Mouse (Mus musculus): ENCODE data around the gene Mrgprb8. TPM values are rescaled to one million over a fixed set of nuclear protein-coding genes. Genes with fewer than 3 reads are reported as not detected.
"Not testable (repeated sequence)": the region's sequence is repeated elsewhere in the genome, so short reads cannot be mapped to it uniquely, and the experiment has no call there.

Mrgprb8 gene
- not detected in 2 replicates for polyA plus RNA-seq (2015; fragmentation: Nextera tagmentation; extraction: Ambion mirVana)

GRCm38 (mm10) chr7:48388226-48388625, at the start of gene Mrgprb8:
Gene Mrgprb8, plus strand, starts transcription at chr7:48388526.
- DNase-seq (no peak), ATAC-seq (ENCODE audit: low read depth) (no peak)
- Histone ChIP-seq H3K27me3 (no peaks in the 10 kb centered on the region), H3K27ac (no peak within 1 kb of the TSS), H3K9me3 (replicated peaks) (peaks cover 11% of the 10 kb centered on the region), H3K4me3 (replicated peaks) (no peak within 1 kb of the TSS), H3K4me2 (no peak within 1 kb of the TSS), H3K9ac (no peak within 1 kb of the TSS), H3K4me1 (replicated peaks) (no peaks in the 10 kb centered on the region), H3K36me3 (no peaks in the 10 kb centered on the region)
- WGBS (ENCODE audit: insufficient replicate concordance): 36% methylated on average over 2 of the region's 2 CpGs

- not testable (repeated sequence) for H3K9me3 ChIP-seq (replicated peaks); H3K27me3 ChIP-seq; H3K9ac ChIP-seq; H3K4me1 ChIP-seq (replicated peaks); H3K4me2 ChIP-seq; H3K36me3 ChIP-seq; H3K4me3 ChIP-seq (replicated peaks); DNase-seq; H3K27ac ChIP-seq; ATAC-seq (ENCODE audit: low read depth)
- WGBS (ENCODE audit: insufficient replicate concordance): 67% methylated on average over 3 of the region's 3 CpGs
Measured at GRCm38 (mm10) chr7:48435936-48436335, 47.6 kb downstream of the Mrgprb8 start.

GRCm38 (mm10) chr7:48436581-48436980, 48.3 kb downstream of the Mrgprb8 start:
- Histone ChIP-seq H3K9ac (no peak overlapping the region), H3K36me3 (no peaks in the 10 kb centered on the region), H3K4me1 (replicated peaks) (no peaks in the 10 kb centered on the region), H3K9me3 (replicated peaks) (0 out of 2 replicates have a peak, but pooled peaks cover 4% of the 10 kb centered on the region), H3K27ac (no peak overlapping the region), H3K4me2 (no peak overlapping the region), H3K4me3 (replicated peaks) (no peak overlapping the region), H3K27me3 (no peaks in the 10 kb centered on the region)
- WGBS (ENCODE audit: insufficient replicate concordance): 28% methylated on average over 3 of the region's 3 CpGs
- ATAC-seq (ENCODE audit: low read depth) (no peak), DNase-seq (no peak)

Other genes starting within 250 kb of the Mrgprb8 start
- gene Mrgprb5, start 219.5 kb upstream of the Mrgprb8 start, polyA plus RNA-seq (2015; fragmentation: Nextera tagmentation; extraction: Ambion mirVana): not detected in 2 replicates
- gene Mrgprb4, start 189.2 kb upstream of the Mrgprb8 start, polyA plus RNA-seq (2015; fragmentation: Nextera tagmentation; extraction: Ambion mirVana): not detected in 2 replicates
- gene Mrgprb1, start 67.8 kb downstream of the Mrgprb8 start, polyA plus RNA-seq (2015; fragmentation: Nextera tagmentation; extraction: Ambion mirVana): not detected in 2 replicates
- not detected in 2 replicates for gene Mrgprx2, start 110.8 kb downstream of the Mrgprb8 start, polyA plus RNA-seq (2015; fragmentation: Nextera tagmentation; extraction: Ambion mirVana)
- gene Mrgprb2, start 169.6 kb downstream of the Mrgprb8 start, polyA plus RNA-seq (2015; fragmentation: Nextera tagmentation; extraction: Ambion mirVana): not detected in 2 replicates

Measured in liver, embryonic 13.5 days (tissue).